Mouse (Mus musculus): ENCODE results near the gene Gm7029.

GRCm38 (mm10) chr17:33857816-33858215 is 15.8 kb upstream of the Gm7029 start:
- TF ChIP-seq POLR2A (IDR thresholded peaks at IDR 0.05; ENCODE audit: control insufficient read depth in 1 of 2, insufficient read depth in 1 of 2, low read depth in 1 of 2, low read length in 2 of 2, poor library complexity in 1 of 2) (no peak), CTCF (IDR thresholded peaks at IDR 0.05 in 2 of 3, conservative IDR thresholded peaks at IDR 0.05 in 1 of 3; ENCODE audit: control insufficient read depth in 1 of 3, insufficient read depth in 1 of 3, low read depth in 2 of 3, low read length in 3 of 3, poor library complexity in 1 of 3, severe bottlenecking in 1 of 3) (no peak), ZC3H11A (IDR thresholded peaks at IDR 0.05; ENCODE audit: low read depth, low read length) (no peak), USF1 (IDR thresholded peaks at IDR 0.05; ENCODE audit: low read depth, low read length) (no peak), GABPA (IDR thresholded peaks at IDR 0.05; ENCODE audit: low read depth, low read length) (no peak), TBP (IDR thresholded peaks at IDR 0.05; ENCODE audit: low read depth, low read length) (no peak), POLR2AphosphoS5 (IDR thresholded peaks at IDR 0.05; ENCODE audit: borderline replicate concordance, low read depth, low read length) (no peak), EP300 (IDR thresholded peaks at IDR 0.05; ENCODE audit: low read depth in 1 of 2, low read length in 2 of 2) (no peak), BHLHE40 (IDR thresholded peaks at IDR 0.05; ENCODE audit: borderline replicate concordance, low read depth, low read length) (no peak), CHD2 (IDR thresholded peaks at IDR 0.05; ENCODE audit: low read length) (no peak), SIN3A (IDR thresholded peaks at IDR 0.05; ENCODE audit: low read length) (no peak)
